8 mouse cellular contexts compared by ENCODE assay signal in genomic region chr1:171037861-171038721, GRCm38 (mm10). TPM values are rescaled to one million over a fixed set of nuclear protein-coding genes. Genes with fewer than 3 reads are reported as not detected.
DNase-seq lines count a peak whose midpoint lies in the region; ATAC-seq and TF ChIP-seq lines count a peak whose summit lies in the region.

No protein-coding gene starts in this region.

- peak; percentile 88 to 91 for DNase-seq in CD8-positive naive resting alpha-beta T cell, adult 2 months (ENCODE audit: low read depth in 2 of 2, low spot score in 2 of 2)
- DNase-seq in c-Kit-positive CD71-positive TER-119-positive erythroid progenitor cells, embryonic 14.5 days (ENCODE audit: low spot score), result peak; percentile 84
- DNase-seq in heart, postnatal 0 days (ENCODE audit: low spot score), result peak; percentile 54
- DNase-seq in kidney, postnatal 36 days, result peak; percentile 81 to 86
- peak; percentile 82 for DNase-seq in neural tube, embryonic 11.5 days (ENCODE audit: low spot score)

- H3K9ac ChIP-seq in forebrain, embryonic 12.5 days, result peak overlapping the region; percentile 69
- H3K9ac ChIP-seq in heart, postnatal 0 days (replicated peaks; ENCODE audit: low read depth, low read length), result peak overlapping the region; percentile 83
- H3K9ac ChIP-seq in liver, embryonic 15.5 days, result peak overlapping the region; percentile 65
- peak overlapping the region; percentile 62 for H3K9ac ChIP-seq in neural tube, embryonic 11.5 days (ENCODE audit: low read length)
- peak overlapping the region; percentile 86 for H3K9ac ChIP-seq in stomach, embryonic 16.5 days (ENCODE audit: low read length)

- WGBS in forebrain, embryonic 12.5 days, result under 1% methylated on average over 47 of the region's 47 CpGs
- under 1% methylated on average over 47 of the region's 47 CpGs for WGBS in heart, postnatal 0 days
- under 1% methylated on average over 47 of the region's 47 CpGs for WGBS in liver, embryonic 15.5 days (ENCODE audit: insufficient replicate concordance)
- under 1% methylated on average over 47 of the region's 47 CpGs for WGBS in neural tube, embryonic 11.5 days
- WGBS in stomach, embryonic 16.5 days, result under 1% methylated on average over 47 of the region's 47 CpGs

- H3K4me3 ChIP-seq in forebrain, embryonic 12.5 days (replicated peaks), result peak overlapping the region; percentile 79
- H3K4me3 ChIP-seq in heart, postnatal 0 days (ENCODE audit: low read depth, low read length), result peak overlapping the region; percentile 80
- H3K4me3 ChIP-seq in liver, embryonic 15.5 days (replicated peaks), result peak overlapping the region; percentile 66
- peak overlapping the region; percentile 63 for H3K4me3 ChIP-seq in neural tube, embryonic 11.5 days (ENCODE audit: low read depth, low read length)
- H3K4me3 ChIP-seq in stomach, embryonic 16.5 days (replicated peaks; ENCODE audit: low read length), result peak overlapping the region; percentile 99

- H3K4me2 ChIP-seq in forebrain, embryonic 12.5 days, result peak overlapping the region; percentile 49
- H3K4me2 ChIP-seq in heart, postnatal 0 days (ENCODE audit: low read depth, low read length), result peak overlapping the region; percentile 61
- peak overlapping the region; percentile 73 for H3K4me2 ChIP-seq in liver, embryonic 15.5 days
- peak overlapping the region; percentile 40 for H3K4me2 ChIP-seq in neural tube, embryonic 11.5 days (ENCODE audit: low read depth)
- peak overlapping the region; percentile 66 for H3K4me2 ChIP-seq in stomach, embryonic 16.5 days (ENCODE audit: low read depth, low read length)

- H3K27ac ChIP-seq in forebrain, embryonic 12.5 days, result peak overlapping the region; percentile 83
- peak overlapping the region; percentile 87 for H3K27ac ChIP-seq in heart, postnatal 0 days (ENCODE audit: low read depth)
- H3K27ac ChIP-seq in liver, embryonic 15.5 days (replicated peaks), result peak overlapping the region; percentile 79
- no peak overlapping the region for H3K27ac ChIP-seq in neural tube, embryonic 11.5 days (ENCODE audit: low read depth, low read length)
- peak overlapping the region; percentile 94 for H3K27ac ChIP-seq in stomach, embryonic 16.5 days (ENCODE audit: low read length)

- peak; percentile 85 for ATAC-seq in forebrain, embryonic 12.5 days (ENCODE audit: low FRiP score)
- ATAC-seq in heart, postnatal 0 days (ENCODE audit: insufficient read depth, low read depth), result peak; percentile 83
- ATAC-seq in liver, embryonic 15.5 days (ENCODE audit: insufficient read depth), result peak; percentile 70
- ATAC-seq in neural tube, embryonic 11.5 days (ENCODE audit: insufficient read depth, low FRiP score, low TSS enrichment), result peak; percentile 87
- peak; percentile 87 for ATAC-seq in stomach, embryonic 16.5 days (ENCODE audit: insufficient read depth, low FRiP score)

- no peaks in the 10 kb centered on the region for H3K9me3 ChIP-seq in forebrain, embryonic 12.5 days
- H3K9me3 ChIP-seq in heart, postnatal 0 days (replicated peaks; ENCODE audit: control insufficient read depth, low read length), result no peaks in the 10 kb centered on the region
- no peaks in the 10 kb centered on the region for H3K9me3 ChIP-seq in liver, embryonic 15.5 days (replicated peaks)
- H3K9me3 ChIP-seq in neural tube, embryonic 11.5 days (ENCODE audit: control insufficient read depth, low read length), result no peaks in the 10 kb centered on the region
- no peaks in the 10 kb centered on the region for H3K9me3 ChIP-seq in stomach, embryonic 16.5 days (replicated peaks; ENCODE audit: control insufficient read depth, low read length)

- H3K36me3 ChIP-seq in forebrain, embryonic 12.5 days (replicated peaks), result no peaks in the 10 kb centered on the region
- H3K36me3 ChIP-seq in heart, postnatal 0 days (replicated peaks; ENCODE audit: control insufficient read depth, insufficient read depth, low read length), result no peaks in the 10 kb centered on the region
- H3K36me3 ChIP-seq in liver, embryonic 15.5 days (replicated peaks), result no peaks in the 10 kb centered on the region
- H3K36me3 ChIP-seq in neural tube, embryonic 11.5 days (ENCODE audit: control insufficient read depth, insufficient read depth, low read length), result no peaks in the 10 kb centered on the region
- no peaks in the 10 kb centered on the region for H3K36me3 ChIP-seq in stomach, embryonic 16.5 days (ENCODE audit: control insufficient read depth, insufficient read depth, low read length)

- TF ChIP-seq EP300 in heart, postnatal 0 days (IDR thresholded peaks at IDR 0.05; ENCODE audit: low read depth), result peak; percentile 4; the same call in 1 of the 2 replicates

- TF ChIP-seq CTCF in heart, postnatal 0 days (IDR thresholded peaks at IDR 0.05; ENCODE audit: low read depth), result no peak

- H3K4me1 ChIP-seq in forebrain, embryonic 12.5 days, result peaks cover 17% of the 10 kb centered on the region
- H3K4me1 ChIP-seq in heart, postnatal 0 days (ENCODE audit: control insufficient read depth, insufficient read depth), result 0 out of 2 replicates have a peak, but pooled peaks cover 5% of the 10 kb centered on the region
- peaks cover 37% of the 10 kb centered on the region for H3K4me1 ChIP-seq in liver, embryonic 15.5 days (replicated peaks)
- H3K4me1 ChIP-seq in neural tube, embryonic 11.5 days (ENCODE audit: control insufficient read depth, insufficient read depth, low read length), result no peaks in the 10 kb centered on the region
- no peaks in the 10 kb centered on the region for H3K4me1 ChIP-seq in stomach, embryonic 16.5 days (ENCODE audit: control insufficient read depth, insufficient read depth, low read length)

- peaks cover 11% of the 10 kb centered on the region for H3K27me3 ChIP-seq in forebrain, embryonic 12.5 days
- peaks cover 7% of the 10 kb centered on the region; the same call in 1 of the 2 replicates for H3K27me3 ChIP-seq in heart, postnatal 0 days (ENCODE audit: control insufficient read depth, insufficient read depth, low read length)
- peaks cover 17% of the 10 kb centered on the region for H3K27me3 ChIP-seq in liver, embryonic 15.5 days
- peaks cover 6% of the 10 kb centered on the region for H3K27me3 ChIP-seq in neural tube, embryonic 11.5 days (ENCODE audit: control insufficient read depth, insufficient read depth, low read length)
- H3K27me3 ChIP-seq in stomach, embryonic 16.5 days (ENCODE audit: control insufficient read depth, insufficient read depth, low read length), result peaks cover 3% of the 10 kb centered on the region; the same call in 1 of the 2 replicates

RNA-seq across cellular contexts. Expression of gene Fcgr4, which starts 19.4 kb away (rescaled TPM):
- 0.26 and 0.31 TPM in 2 replicates for polyA plus RNA-seq in forebrain, embryonic 12.5 days (2016; fragmentation: Nextera tagmentation; extraction: Ambion mirVana)
- 0.23 and 1.7 TPM in 2 replicates for total RNA-seq in heart, postnatal 0 days (2014; rRNA removed; ENCODE audit: low replicate concordance)
- 0.60 and 1.0 TPM in 2 replicates for polyA plus RNA-seq in heart, postnatal 0 days (2015; fragmentation: Nextera tagmentation; extraction: Ambion mirVana)
- 3.9 and 4.2 TPM in 2 replicates for polyA plus RNA-seq in liver, embryonic 15.5 days (2015; fragmentation: Nextera tagmentation; extraction: Ambion mirVana)
- polyA plus RNA-seq in neural tube, embryonic 11.5 days (2014; fragmentation: Nextera tagmentation; extraction: Ambion mirVana), result 0.19 and 0.26 TPM in 2 replicates
- polyA plus RNA-seq in stomach, embryonic 16.5 days (2015; fragmentation: Nextera tagmentation; extraction: Ambion mirVana), result 0.90 and 1.5 TPM in 2 replicates

RNA-seq across cellular contexts. Expression of gene Fcgr3, which starts 26.6 kb away (rescaled TPM):
- 4.8 and 4.9 TPM in 2 replicates for polyA plus RNA-seq in forebrain, embryonic 12.5 days (2016; fragmentation: Nextera tagmentation; extraction: Ambion mirVana)
- total RNA-seq in heart, postnatal 0 days (2014; rRNA removed; ENCODE audit: low replicate concordance), result 11.8 and 13.7 TPM in 2 replicates
- 8.2 and 10.8 TPM in 2 replicates for polyA plus RNA-seq in heart, postnatal 0 days (2015; fragmentation: Nextera tagmentation; extraction: Ambion mirVana)
- polyA plus RNA-seq in liver, embryonic 15.5 days (2015; fragmentation: Nextera tagmentation; extraction: Ambion mirVana), result 27.2 and 28.0 TPM in 2 replicates
- 5.6 and 6.7 TPM in 2 replicates for polyA plus RNA-seq in neural tube, embryonic 11.5 days (2014; fragmentation: Nextera tagmentation; extraction: Ambion mirVana)
- 17.7 and 20.2 TPM in 2 replicates for polyA plus RNA-seq in stomach, embryonic 16.5 days (2015; fragmentation: Nextera tagmentation; extraction: Ambion mirVana)
